Mouse (Mus musculus): ENCODE results near the gene Samd10.

DNA sequence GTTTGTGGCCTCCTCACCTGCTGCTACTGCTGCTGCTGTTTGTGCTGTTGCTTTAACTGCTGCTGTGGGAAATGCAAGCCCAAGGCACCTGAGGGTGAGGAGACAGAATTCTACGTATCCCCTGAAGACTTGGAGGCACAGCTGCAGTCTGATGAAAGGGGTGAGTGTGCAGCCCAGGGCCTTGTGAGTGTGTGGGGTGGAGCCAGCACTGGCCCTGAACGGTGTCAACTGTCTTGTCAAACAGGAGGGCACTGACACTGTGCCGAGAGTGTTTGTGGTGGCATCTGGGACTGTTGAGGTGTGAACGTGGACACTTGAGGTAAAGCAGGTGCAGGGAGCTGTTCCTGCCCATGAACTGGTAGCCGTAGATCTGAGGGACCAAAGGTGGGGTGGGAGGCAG, 50.3 kb downstream of the Samd10 start:
- TF ChIP-seq CTCF (IDR thresholded peaks at IDR 0.05; ENCODE audit: low read depth) (no peak), EP300 (IDR thresholded peaks at IDR 0.05; ENCODE audit: low read depth) (no peak)
